Mouse (Mus musculus) kidney, adult 2 months (tissue): Measurements from ENCODE around the gene Gm21964. TPM values are rescaled to one million over a fixed set of nuclear protein-coding genes. Genes with fewer than 3 reads are reported as not detected.
A peak's percentile ranks its signal among the peaks of the same experiment; 100 is the strongest.

Experiments used
- DNase-seq: peaks from one replicate; pipeline ENCODE4 v3.0.0; 2021
- H3K27ac ChIP-seq: fragments of 200-500 bp; 2 replicates; pipeline ENCODE4 v1.5.1; 2012; ENCODE audit warnings: low read depth, low read length, control low read depth, inconsistent platforms; ENCODE audit not compliant: insufficient read depth
- H3K27me3 ChIP-seq: fragments of 200-500 bp; replicated peaks from 2 replicates; pipeline ENCODE4 v1.6.1; 2012; ENCODE audit warnings: mild to moderate bottlenecking, moderate library complexity, low read length, inconsistent platforms; ENCODE audit not compliant: control insufficient read depth, insufficient read depth
- H3K36me3 ChIP-seq: fragments of 200-500 bp; 2 replicates; pipeline ENCODE4 v1.6.1; 2012; ENCODE audit warnings: mild to moderate bottlenecking, moderate library complexity, low read length, inconsistent platforms; ENCODE audit not compliant: control insufficient read depth, insufficient read depth
- H3K4me1 ChIP-seq: fragments of 200-500 bp; 2 replicates; pipeline ENCODE4 v1.6.1; 2011; ENCODE audit warnings: low read length; ENCODE audit not compliant: control insufficient read depth, insufficient read depth
- H3K4me3 ChIP-seq: fragments of 200-500 bp; 2 replicates; pipeline ENCODE4 v1.5.1; 2011; ENCODE audit warnings: mild to moderate bottlenecking, low read depth, low read length, control low read depth; ENCODE audit not compliant: insufficient read depth
- CTCF ChIP-seq: fragments of 200-500 bp; conservative IDR thresholded peaks from 2 replicates; pipeline ENCODE4 v1.5.1; 2011; ENCODE audit warnings: low read depth, mild to moderate bottlenecking, control low read depth, low read length, moderate library complexity, mixed read lengths; ENCODE audit not compliant: insufficient read depth, insufficient read length
- POLR2A ChIP-seq: fragments of 200-500 bp; IDR thresholded peaks from one replicate; pipeline ENCODE4 v1.6.1; 2011; ENCODE audit warnings: low read depth, low read length, control low read depth
- WGBS: fragments of 180-500 bp; shearing (Covaris S2); methylation state at CpG from one replicate; pipeline ENCODE4 v1.1.7; 2018; 5-methylcytosine and 5-hydroxymethylcytosine counted together
- polyA plus RNA-seq: library from polyadenylated mRNA; depleted of rRNA; stranded (reverse); fragments of >200 nt; gene quantifications from 2 replicates; pipeline ENCODE4 v1.2.3, GENCODE M21; 2012; rRNA removed

Gm21964 gene
- polyA plus RNA-seq, 1 experiment, result not detected

DNA sequence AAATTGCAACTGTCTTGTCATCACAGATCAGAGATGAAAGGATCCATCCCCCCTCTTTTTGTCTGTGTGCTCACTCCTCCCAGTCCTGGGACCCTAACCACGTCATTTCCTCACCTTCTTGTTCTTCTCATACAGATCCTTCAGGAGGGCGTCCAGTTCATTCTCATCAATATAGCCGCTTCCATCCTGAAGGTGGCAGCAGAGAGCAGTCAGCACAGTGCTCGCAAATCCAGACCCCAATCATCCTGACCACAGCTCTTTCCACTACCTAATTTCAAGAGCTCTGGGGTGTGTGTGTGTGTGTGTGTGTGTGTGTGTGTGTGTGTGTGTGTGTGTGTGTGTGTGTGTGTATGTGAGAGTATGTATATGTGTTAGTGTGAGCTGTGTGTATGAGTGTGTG, 44.5 kb downstream of the Gm21964 start:
- DNase-seq, result peak; percentile 34
- no peak overlapping the region for H3K27ac ChIP-seq
- no peaks in the 10 kb centered on the region for H3K4me1 ChIP-seq
- H3K36me3 ChIP-seq, result no peaks in the 10 kb centered on the region
- TF ChIP-seq POLR2A (no peak), CTCF (peak; percentile 86)
- no peaks in the 10 kb centered on the region for H3K27me3 ChIP-seq
- H3K4me3 ChIP-seq, result no peak overlapping the region
- 2% methylated on average over 4 of the region's 4 CpGs for WGBS

DNA sequence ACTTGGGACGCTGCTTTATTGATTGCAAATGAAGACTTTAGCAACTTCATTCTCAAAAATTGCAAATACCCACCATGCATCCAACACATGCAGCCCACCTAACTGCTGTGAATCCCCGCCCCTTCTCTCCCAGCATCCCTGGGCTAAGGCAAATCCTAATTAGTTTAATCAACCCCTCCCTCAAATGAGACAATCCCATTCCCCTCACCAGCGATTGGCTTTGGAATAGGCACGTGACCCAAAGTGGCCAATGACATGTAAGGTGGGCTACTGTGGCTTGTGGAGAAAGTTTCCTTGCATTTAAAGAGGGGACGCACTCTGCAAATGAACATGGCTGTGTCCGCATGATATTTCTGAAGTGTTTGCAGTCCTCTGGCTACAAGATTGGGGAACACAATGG, 51.9 kb downstream of the Gm21964 start:
- no peaks in the 10 kb centered on the region for H3K27me3 ChIP-seq
- H3K4me3 ChIP-seq, result no peak overlapping the region
- TF ChIP-seq POLR2A (no peak), CTCF (no peak)
- H3K36me3 ChIP-seq, result no peaks in the 10 kb centered on the region
- DNase-seq, result no peak
- 77% methylated on average over 6 of the region's 6 CpGs for WGBS
- no peak overlapping the region for H3K27ac ChIP-seq
- no peaks in the 10 kb centered on the region for H3K4me1 ChIP-seq

Other genes starting within 250 kb of the Gm21964 start
- gene Phlpp2, start 232.7 kb upstream of the Gm21964 start, polyA plus RNA-seq, result 6.5 and 6.9 TPM in 2 replicates
- gene Marveld3, start 139.0 kb upstream of the Gm21964 start, polyA plus RNA-seq, result 10.7 and 10.8 TPM in 2 replicates
- gene Tat, start 110.8 kb upstream of the Gm21964 start, polyA plus RNA-seq, result 0.04 TPM in 1 of 2 replicates, not detected in the other
- 0.34 and 0.59 TPM in 2 replicates for gene Chst4, start 61.5 kb upstream of the Gm21964 start, polyA plus RNA-seq
- gene Zfp612, start 21.5 kb upstream of the Gm21964 start, polyA plus RNA-seq, result 2.2 and 2.3 TPM in 2 replicates
- gene Gm17720, start 1.5 kb downstream of the Gm21964 start, polyA plus RNA-seq, result not detected in 2 replicates
- not detected in 2 replicates for gene Calb2, start 67.0 kb downstream of the Gm21964 start, polyA plus RNA-seq
- gene Cmtr2, start 114.5 kb downstream of the Gm21964 start, polyA plus RNA-seq, result 2.8 and 3.1 TPM in 2 replicates
- gene Hydin, start 165.8 kb downstream of the Gm21964 start, polyA plus RNA-seq, result 0.01 and 0.02 TPM in 2 replicates